Mouse (Mus musculus): ENCODE results near the gene Ska3. TPM values are rescaled to one million over a fixed set of nuclear protein-coding genes. Genes with fewer than 3 reads are reported as not detected.

Gene Ska3
- 19.1 and 26.4 TPM in 2 replicates for total RNA-seq (2012; rRNA removed)

DNA sequence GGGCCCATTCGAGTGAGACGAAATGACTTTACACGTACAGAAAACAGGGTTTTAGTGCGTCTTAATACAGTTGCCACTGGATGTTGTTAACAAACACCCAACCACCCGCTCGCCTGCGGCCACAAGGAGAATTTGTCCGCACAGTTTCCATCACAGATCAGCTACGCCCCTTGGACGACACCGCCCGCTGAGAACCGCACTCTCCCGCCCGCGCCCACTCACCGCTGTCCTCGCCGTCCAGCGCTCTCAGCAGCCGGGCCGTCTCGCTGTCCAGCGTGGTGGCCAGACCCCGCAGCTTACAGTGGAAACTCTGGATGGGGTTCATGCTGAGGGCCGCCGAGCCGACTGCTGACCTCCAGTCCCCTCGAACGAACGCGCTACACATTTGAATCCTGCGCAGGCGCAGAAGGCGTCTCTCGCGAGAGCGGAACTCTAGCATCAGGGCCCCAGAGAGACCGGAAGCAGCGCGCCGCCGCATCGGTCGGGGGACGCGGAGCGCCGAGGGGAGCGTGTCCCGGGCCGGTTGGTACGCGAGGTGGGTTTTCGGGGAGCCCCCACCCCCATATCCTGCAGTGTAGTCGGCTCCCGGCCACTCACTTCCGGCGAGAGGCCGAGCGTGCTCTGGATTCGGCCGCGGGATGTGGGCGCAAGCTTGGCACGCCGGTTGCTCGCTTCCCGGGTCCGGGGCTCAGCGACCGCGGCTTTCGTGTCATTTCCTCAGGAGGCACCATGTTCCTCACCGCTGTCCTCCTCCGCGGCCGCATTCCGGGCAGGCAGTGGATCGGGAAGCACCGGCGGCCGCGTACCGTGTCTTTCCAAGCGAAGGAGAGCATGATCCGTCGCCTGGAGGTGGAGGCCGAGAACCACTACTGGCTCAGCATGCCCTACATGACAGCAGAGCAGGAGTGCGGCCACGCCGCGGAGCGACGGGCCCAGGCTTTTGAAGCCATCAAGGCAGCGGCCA is at the start of gene Ska3, which contains the start of gene Mrpl57:
TSS of gene Ska3 (minus strand) at position 398 of the 964 bp plus-strand sequence.
TSS of gene Mrpl57 (plus strand) at position 447 of the 964 bp plus-strand sequence.
- peak; percentile 98 for TF ChIP-seq CHD2 (IDR thresholded peaks at IDR 0.05; ENCODE audit: low read depth, low read length)
- TF ChIP-seq ZC3H11A (IDR thresholded peaks at IDR 0.05; ENCODE audit: borderline replicate concordance, low read depth, low read length): no peak
- in situ Hi-C loops (cut with MboI; ENCODE audit: low sequenced_read_pairs in 2 of 2, unreplicated experiment in 2 of 2): no loop called here

DNA sequence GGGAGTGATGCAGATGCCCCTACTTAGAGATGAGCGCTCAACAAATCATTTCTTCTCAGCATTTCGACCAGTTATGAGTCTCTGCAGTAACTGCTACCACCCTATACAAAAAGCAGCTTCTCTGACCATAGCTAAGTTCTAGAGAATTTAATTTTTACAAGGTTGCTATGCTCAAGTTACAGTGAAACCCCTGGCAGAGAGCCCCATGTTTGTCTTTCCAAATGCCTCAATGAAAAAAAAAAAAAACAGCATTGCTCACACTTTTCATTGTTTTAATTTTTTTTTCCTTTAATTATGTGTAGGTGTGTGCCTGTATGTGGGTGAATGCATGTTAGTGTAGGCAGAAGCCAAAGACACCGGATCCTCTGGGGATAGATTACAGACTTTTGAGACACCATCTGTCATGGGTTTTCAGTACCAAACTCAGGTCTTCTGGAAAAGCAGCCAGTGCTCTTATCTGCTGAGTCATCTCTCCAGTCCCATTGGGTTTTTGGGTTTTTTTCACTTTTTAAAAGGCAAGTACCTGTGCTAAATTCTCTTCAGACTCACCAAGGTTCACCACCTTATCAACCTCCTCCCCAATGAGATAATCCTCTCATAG is 40.8 kb upstream of the Ska3 start:
- Histone ChIP-seq H3K36me3 (ENCODE audit: control insufficient read depth, insufficient read depth, low read length, poor library complexity, severe bottlenecking) (peaks cover 3% of the 10 kb centered on the region), H3K27ac (ENCODE audit: insufficient read depth, low read depth, low read length, poor library complexity, severe bottlenecking) (peak overlapping the region; percentile 43; the same call in 1 of the 2 replicates), H3K4me1 (ENCODE audit: control insufficient read depth in 2 of 2, insufficient read depth in 2 of 2, low read length in 2 of 2, poor library complexity in 1 of 2) (0 out of 4 replicates have a peak, but pooled peaks cover 0 to 2% of the 10 kb centered on the region in 2 experiments), H3K9me3 (ENCODE audit: control insufficient read depth, insufficient read depth, low read depth, low read length) (no peaks in the 10 kb centered on the region), H3K4me3 (ENCODE audit: insufficient read depth in 1 of 2, low read depth in 1 of 2, low read length in 2 of 2, poor library complexity in 1 of 2, severe bottlenecking in 1 of 2) (no peak overlapping the region), H3K9ac (ENCODE audit: insufficient read depth, low read depth, low read length, poor library complexity, severe bottlenecking) (no peak overlapping the region)
- in situ Hi-C loops (cut with MboI; ENCODE audit: low sequenced_read_pairs in 2 of 2, unreplicated experiment in 2 of 2): no loop called here
- no peak for TF ChIP-seq ZC3H11A (IDR thresholded peaks at IDR 0.05; ENCODE audit: borderline replicate concordance, low read depth, low read length)
- TF ChIP-seq ZNF384 (IDR thresholded peaks at IDR 0.05; ENCODE audit: low read depth, low read length): 0 out of 2 replicates have a peak, but pooled peaks have one; percentile 5
- TF ChIP-seq MAFK (IDR thresholded peaks at IDR 0.05; ENCODE audit: insufficient read depth, low read depth, low read length): peak; percentile 76
- no peak for TF ChIP-seq HCFC1 (IDR thresholded peaks at IDR 0.05; ENCODE audit: borderline replicate concordance, insufficient read depth, low read length)
- TF ChIP-seq CHD2 (IDR thresholded peaks at IDR 0.05; ENCODE audit: low read depth, low read length): no peak
- no peak for DNase-seq (ENCODE audit: low read depth, low spot score)

More for the DNA sequence above, at the start of gene Ska3, which contains the start of gene Mrpl57:
- H3K9ac ChIP-seq (ENCODE audit: insufficient read depth, low read depth, low read length, poor library complexity, severe bottlenecking): peak within 1 kb of the TSS; percentile 99
- H3K9me3 ChIP-seq (ENCODE audit: control insufficient read depth, insufficient read depth, low read depth, low read length): no peaks in the 10 kb centered on the region
- peak within 1 kb of the TSS; percentile 92 to 99 for H3K4me3 ChIP-seq (ENCODE audit: insufficient read depth in 1 of 2, low read depth in 1 of 2, low read length in 2 of 2, poor library complexity in 1 of 2, severe bottlenecking in 1 of 2)
- peaks cover 3 to 8% of the 10 kb centered on the region in 2 experiments; a peak in 2 of 4 replicates for H3K4me1 ChIP-seq (ENCODE audit: control insufficient read depth in 2 of 2, insufficient read depth in 2 of 2, low read length in 2 of 2, poor library complexity in 1 of 2)
- peaks cover 11% of the 10 kb centered on the region for H3K36me3 ChIP-seq (ENCODE audit: control insufficient read depth, insufficient read depth, low read length, poor library complexity, severe bottlenecking)
- H3K27ac ChIP-seq (ENCODE audit: insufficient read depth, low read depth, low read length, poor library complexity, severe bottlenecking): peak within 1 kb of the TSS; percentile 91
- peak; percentile 92 for DNase-seq (ENCODE audit: low read depth, low spot score)

DNA sequence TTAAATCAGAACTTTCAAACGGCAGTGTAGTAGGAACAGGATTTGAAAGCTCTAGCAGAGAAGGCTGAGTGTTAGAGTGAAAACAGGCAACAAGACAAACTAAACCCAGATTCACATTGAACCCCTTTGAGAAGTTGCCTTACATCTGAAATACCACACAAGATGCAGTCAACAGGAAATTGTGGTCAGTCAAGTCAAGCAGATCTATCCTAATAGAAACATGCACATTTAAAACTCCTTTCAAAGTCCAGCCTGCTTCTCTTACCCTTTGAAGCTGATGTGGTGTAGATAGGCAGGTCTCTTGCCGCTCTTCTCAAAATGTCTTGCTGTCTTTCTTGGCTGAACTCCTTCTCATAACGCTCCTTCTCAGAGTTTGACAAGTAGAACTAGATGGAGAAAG is 39.3 kb upstream of the Ska3 start:
- in situ Hi-C loops (cut with MboI; ENCODE audit: low sequenced_read_pairs in 2 of 2, unreplicated experiment in 2 of 2): no loop called here
- H3K36me3 ChIP-seq (ENCODE audit: control insufficient read depth, insufficient read depth, low read length, poor library complexity, severe bottlenecking): peaks cover 3% of the 10 kb centered on the region
- TF ChIP-seq MAFK (IDR thresholded peaks at IDR 0.05; ENCODE audit: insufficient read depth, low read depth, low read length) (no peak), ZC3H11A (IDR thresholded peaks at IDR 0.05; ENCODE audit: borderline replicate concordance, low read depth, low read length) (no peak), ZNF384 (IDR thresholded peaks at IDR 0.05; ENCODE audit: low read depth, low read length) (no peak), HCFC1 (IDR thresholded peaks at IDR 0.05; ENCODE audit: borderline replicate concordance, insufficient read depth, low read length) (no peak), CHD2 (IDR thresholded peaks at IDR 0.05; ENCODE audit: low read depth, low read length) (no peak)
- H3K27ac ChIP-seq (ENCODE audit: insufficient read depth, low read depth, low read length, poor library complexity, severe bottlenecking): no peak overlapping the region
- no peak overlapping the region for H3K9ac ChIP-seq (ENCODE audit: insufficient read depth, low read depth, low read length, poor library complexity, severe bottlenecking)
- peaks cover 0 to 5% of the 10 kb centered on the region in 2 experiments; a peak in 1 of 4 replicates for H3K4me1 ChIP-seq (ENCODE audit: control insufficient read depth in 2 of 2, insufficient read depth in 2 of 2, low read length in 2 of 2, poor library complexity in 1 of 2)
- no peak for DNase-seq (ENCODE audit: low read depth, low spot score)
- H3K4me3 ChIP-seq (ENCODE audit: insufficient read depth in 1 of 2, low read depth in 1 of 2, low read length in 2 of 2, poor library complexity in 1 of 2, severe bottlenecking in 1 of 2): no peak overlapping the region
- H3K9me3 ChIP-seq (ENCODE audit: control insufficient read depth, insufficient read depth, low read depth, low read length): no peaks in the 10 kb centered on the region

DNA sequence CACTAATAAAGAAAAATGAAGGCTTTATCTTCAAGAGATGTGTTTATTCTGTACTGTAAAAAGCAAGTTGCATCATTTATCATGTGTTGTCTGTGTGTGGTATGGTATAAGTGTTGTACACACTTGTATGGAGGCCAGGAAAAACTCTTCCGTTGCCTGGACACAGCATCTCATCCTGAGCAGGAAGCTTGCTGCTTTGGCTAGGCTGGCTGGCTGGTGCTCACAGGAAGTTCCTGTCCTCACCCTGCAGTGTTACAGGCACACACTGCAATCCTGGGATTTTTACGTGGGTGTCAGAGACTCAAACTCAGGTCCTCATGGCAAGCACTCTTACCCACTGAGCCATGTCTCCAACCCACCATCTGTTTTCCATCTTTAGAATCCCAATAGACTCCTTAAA is 37.1 kb upstream of the Ska3 start:
- DNase-seq (ENCODE audit: low read depth, low spot score): no peak

More for the DNA sequence above, 37.1 kb upstream of the Ska3 start:
- Histone ChIP-seq H3K36me3 (ENCODE audit: control insufficient read depth, insufficient read depth, low read length, poor library complexity, severe bottlenecking) (no peaks in the 10 kb centered on the region; the same call in 1 of the 2 replicates), H3K4me3 (ENCODE audit: insufficient read depth in 1 of 2, low read depth in 1 of 2, low read length in 2 of 2, poor library complexity in 1 of 2, severe bottlenecking in 1 of 2) (no peak overlapping the region), H3K4me1 (ENCODE audit: control insufficient read depth in 2 of 2, insufficient read depth in 2 of 2, low read length in 2 of 2, poor library complexity in 1 of 2) (peaks cover 0 to 5% of the 10 kb centered on the region in 2 experiments; a peak in 1 of 4 replicates), H3K9me3 (ENCODE audit: control insufficient read depth, insufficient read depth, low read depth, low read length) (no peaks in the 10 kb centered on the region), H3K9ac (ENCODE audit: insufficient read depth, low read depth, low read length, poor library complexity, severe bottlenecking) (no peak overlapping the region), H3K27ac (ENCODE audit: insufficient read depth, low read depth, low read length, poor library complexity, severe bottlenecking) (no peak overlapping the region)
- TF ChIP-seq HCFC1 (IDR thresholded peaks at IDR 0.05; ENCODE audit: borderline replicate concordance, insufficient read depth, low read length) (no peak), ZNF384 (IDR thresholded peaks at IDR 0.05; ENCODE audit: low read depth, low read length) (no peak), ZC3H11A (IDR thresholded peaks at IDR 0.05; ENCODE audit: borderline replicate concordance, low read depth, low read length) (no peak), MAFK (IDR thresholded peaks at IDR 0.05; ENCODE audit: insufficient read depth, low read depth, low read length) (no peak), CHD2 (IDR thresholded peaks at IDR 0.05; ENCODE audit: low read depth, low read length) (no peak)
- in situ Hi-C loops (cut with MboI; ENCODE audit: low sequenced_read_pairs in 2 of 2, unreplicated experiment in 2 of 2): no loop called here

Measured in ES-E14 (cell line).